In the genomic region with DNA sequence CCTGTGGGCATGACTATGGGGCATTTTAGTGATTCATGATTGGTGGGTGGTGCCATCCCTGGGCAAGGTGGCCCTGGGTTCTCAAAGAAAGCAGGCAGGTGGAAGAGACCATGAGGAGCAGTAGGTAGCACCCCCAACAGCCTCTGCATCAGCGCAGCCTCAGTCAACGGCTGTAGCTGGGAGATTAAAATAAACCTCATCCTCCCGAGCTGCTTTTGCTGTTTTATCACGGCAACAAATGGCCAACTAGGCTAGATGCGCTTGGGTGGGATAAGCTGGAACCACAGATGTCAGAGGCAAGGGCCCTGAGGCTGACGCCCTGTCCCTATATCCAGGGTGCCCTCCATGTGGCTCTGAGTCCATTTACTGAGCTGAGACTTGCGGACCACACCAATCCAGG, we compare ENCODE assay signal across 9 mouse cellular contexts. TPM values are rescaled to one million over a fixed set of nuclear protein-coding genes. Genes with fewer than 3 reads are reported as not detected.
A peak's percentile ranks its signal among the peaks of the same experiment; 100 is the strongest.
DNase-seq lines count a peak whose midpoint lies in the region; ATAC-seq lines count a peak whose summit lies in the region.
"Had no signal": no experiment of that assay in that cellular context is flagged by ENCODE, and none has a peak within 500 bp of the region (broad histone marks: within the 10 kb centered on the region; RNA-seq: fewer than 3 reads in every experiment).

No protein-coding gene starts in this region.

- H3K9me3 ChIP-seq in heart, embryonic 16.5 days (replicated peaks; ENCODE audit: control insufficient read depth, low read length): no peaks in the 10 kb centered on the region
- no peaks in the 10 kb centered on the region for H3K9me3 ChIP-seq in embryonic facial prominence, embryonic 12.5 days
- no peaks in the 10 kb centered on the region for H3K9me3 ChIP-seq in intestine, embryonic 14.5 days (ENCODE audit: control insufficient read depth, low read length)
- H3K9me3 ChIP-seq in midbrain, embryonic 14.5 days (ENCODE audit: control insufficient read depth, low read length): no peaks in the 10 kb centered on the region

- no peak for DNase-seq in heart, adult 18-20 months
- no peak for DNase-seq in intestine, embryonic 14.5 days (ENCODE audit: low spot score)
- DNase-seq in midbrain, embryonic 14.5 days: no peak
- DNase-seq in ovary, postnatal 10 days (ENCODE audit: low spot score): no peak
- DNase-seq in spleen, adult 18-20 months: no peak
- DNase-seq: right cerebral cortex, postnatal 25 days had no signal

- peaks cover 28% of the 10 kb centered on the region for H3K36me3 ChIP-seq in heart, embryonic 16.5 days (ENCODE audit: control insufficient read depth, insufficient read depth)
- peaks cover 51% of the 10 kb centered on the region for H3K36me3 ChIP-seq in embryonic facial prominence, embryonic 12.5 days
- H3K36me3 ChIP-seq in intestine, embryonic 14.5 days (ENCODE audit: control insufficient read depth, insufficient read depth, low read length): peaks cover 41% of the 10 kb centered on the region
- peaks cover 55% of the 10 kb centered on the region for H3K36me3 ChIP-seq in midbrain, embryonic 14.5 days (ENCODE audit: control insufficient read depth, insufficient read depth, low read length)

- H3K4me3 ChIP-seq in heart, embryonic 16.5 days (ENCODE audit: low read length): peak overlapping the region; percentile 75
- peak overlapping the region; percentile 98 for H3K4me3 ChIP-seq in embryonic facial prominence, embryonic 12.5 days
- H3K4me3 ChIP-seq in intestine, embryonic 14.5 days (ENCODE audit: low read depth, low read length): peak overlapping the region; percentile 81
- H3K4me3 ChIP-seq in midbrain, embryonic 14.5 days (replicated peaks; ENCODE audit: low read depth, low read length): peak overlapping the region; percentile 82

- no peak for ATAC-seq in heart, embryonic 16.5 days (replicated peaks; ENCODE audit: extremely low read depth, insufficient read depth, low FRiP score)
- ATAC-seq in embryonic facial prominence, embryonic 12.5 days (ENCODE audit: insufficient number of reproducible peaks, insufficient read depth, low FRiP score, low TSS enrichment): no peak
- no peak for ATAC-seq in intestine, embryonic 14.5 days (replicated peaks; ENCODE audit: low FRiP score, low TSS enrichment, low read depth)
- ATAC-seq in midbrain, embryonic 14.5 days (ENCODE audit: low FRiP score, low TSS enrichment): no peak
- ATAC-seq in inflammation-experienced regulatory T-cells, adult 6 months: no peak

- 65% methylated on average over 7 of the region's 7 CpGs for WGBS in heart, embryonic 16.5 days
- 75% methylated on average over 7 of the region's 7 CpGs for WGBS in embryonic facial prominence, embryonic 12.5 days
- 76% methylated on average over 7 of the region's 7 CpGs for WGBS in intestine, embryonic 14.5 days
- WGBS in midbrain, embryonic 14.5 days: 54% methylated on average over 7 of the region's 7 CpGs

- no peak overlapping the region for H3K27ac ChIP-seq in heart, embryonic 16.5 days (ENCODE audit: low read length)
- H3K27ac ChIP-seq in embryonic facial prominence, embryonic 12.5 days: peak overlapping the region; percentile 89
- no peak overlapping the region for H3K27ac ChIP-seq in intestine, embryonic 14.5 days (ENCODE audit: low read depth)
- peak overlapping the region; percentile 99 for H3K27ac ChIP-seq in midbrain, embryonic 14.5 days (replicated peaks; ENCODE audit: low read depth, low read length)

- no peak overlapping the region; the same call in 1 of the 2 replicates for H3K9ac ChIP-seq in heart, embryonic 16.5 days (ENCODE audit: low read length)
- H3K9ac ChIP-seq in embryonic facial prominence, embryonic 12.5 days: peak overlapping the region; percentile 90
- no peak overlapping the region; the same call in 1 of the 2 replicates for H3K9ac ChIP-seq in intestine, embryonic 14.5 days (ENCODE audit: low read length)
- peak overlapping the region; percentile 99 for H3K9ac ChIP-seq in midbrain, embryonic 14.5 days (replicated peaks; ENCODE audit: low read length)

- no peaks in the 10 kb centered on the region for H3K27me3 ChIP-seq in heart, embryonic 16.5 days (ENCODE audit: control insufficient read depth, insufficient read depth, low read length)
- H3K27me3 ChIP-seq in embryonic facial prominence, embryonic 12.5 days: no peaks in the 10 kb centered on the region
- no peaks in the 10 kb centered on the region for H3K27me3 ChIP-seq in intestine, embryonic 14.5 days (replicated peaks; ENCODE audit: control insufficient read depth, insufficient read depth, low read length)
- no peaks in the 10 kb centered on the region for H3K27me3 ChIP-seq in midbrain, embryonic 14.5 days (ENCODE audit: control insufficient read depth, insufficient read depth, low read length)

- peaks cover 22% of the 10 kb centered on the region for H3K4me1 ChIP-seq in heart, embryonic 16.5 days (ENCODE audit: control insufficient read depth, insufficient read depth, low read length)
- H3K4me1 ChIP-seq in embryonic facial prominence, embryonic 12.5 days: peaks cover 38% of the 10 kb centered on the region
- H3K4me1 ChIP-seq in intestine, embryonic 14.5 days (replicated peaks; ENCODE audit: control insufficient read depth, insufficient read depth, low read length): peaks cover 31% of the 10 kb centered on the region
- peaks cover 31% of the 10 kb centered on the region for H3K4me1 ChIP-seq in midbrain, embryonic 14.5 days (ENCODE audit: control insufficient read depth, insufficient read depth, low read length)

- H3K4me2 ChIP-seq in heart, embryonic 16.5 days (ENCODE audit: low read depth, low read length): peak overlapping the region; percentile 98
- peak overlapping the region; percentile 81 for H3K4me2 ChIP-seq in embryonic facial prominence, embryonic 12.5 days (replicated peaks)
- peak overlapping the region; percentile 74 for H3K4me2 ChIP-seq in intestine, embryonic 14.5 days (ENCODE audit: low read length)
- H3K4me2 ChIP-seq in midbrain, embryonic 14.5 days (ENCODE audit: low read length): peak overlapping the region; percentile 98

RNA-seq across cellular contexts. Expression of a gene that starts 2.8 kb away (rescaled TPM):
- 2.8 TPM in 2 replicates for polyA plus RNA-seq in heart, embryonic 16.5 days (2015; fragmentation: Nextera tagmentation; extraction: Ambion mirVana)
- total RNA-seq in heart, adult 18-20 months (2021): 1 to 10 TPM; 6.4 to 7.8 TPM
- 13.1 and 14.9 TPM in 2 replicates for polyA plus RNA-seq in embryonic facial prominence, embryonic 12.5 days (2016; fragmentation: Nextera tagmentation; extraction: Ambion mirVana)
- 5.3 and 6.7 TPM in 2 replicates for polyA plus RNA-seq in intestine, embryonic 14.5 days (2014; fragmentation: Nextera tagmentation; extraction: Ambion mirVana)
- 17.3 and 28.2 TPM in 2 replicates for polyA plus RNA-seq in midbrain, embryonic 14.5 days (2014; fragmentation: Nextera tagmentation; extraction: Ambion mirVana)
- 1 to 10 TPM in 1 of 3 experiments, under 1 TPM in 2; 0.79 to 1.3 (median 0.79) TPM for polyA plus RNA-seq in inflammation-experienced regulatory T-cells, adult 6 months (2017; shearing (Covaris generic))

RNA-seq across cellular contexts. Expression of a gene that starts 14.6 kb away (rescaled TPM):
- 136 and 155 TPM in 2 replicates for polyA plus RNA-seq in heart, embryonic 16.5 days (2015; fragmentation: Nextera tagmentation; extraction: Ambion mirVana)
- 10 to 100 TPM; 93.3 to 97.7 TPM for total RNA-seq in heart, adult 18-20 months (2021)
- polyA plus RNA-seq in embryonic facial prominence, embryonic 12.5 days (2016; fragmentation: Nextera tagmentation; extraction: Ambion mirVana): 332 and 349 TPM in 2 replicates
- 203 and 206 TPM in 2 replicates for polyA plus RNA-seq in intestine, embryonic 14.5 days (2014; fragmentation: Nextera tagmentation; extraction: Ambion mirVana)
- polyA plus RNA-seq in midbrain, embryonic 14.5 days (2014; fragmentation: Nextera tagmentation; extraction: Ambion mirVana): 166 and 208 TPM in 2 replicates
- 10 to 100 TPM; 19.2 to 30.4 (median 25.9) TPM for polyA plus RNA-seq in inflammation-experienced regulatory T-cells, adult 6 months (2017; shearing (Covaris generic))

RNA-seq across cellular contexts. Expression of a gene that starts 21.9 kb away (rescaled TPM):
- 1,492 and 1,877 TPM in 2 replicates for polyA plus RNA-seq in heart, embryonic 16.5 days (2015; fragmentation: Nextera tagmentation; extraction: Ambion mirVana)
- total RNA-seq in heart, adult 18-20 months (2021): 1,000 to 10,000 TPM; 1,809 to 1,881 TPM
- polyA plus RNA-seq in embryonic facial prominence, embryonic 12.5 days (2016; fragmentation: Nextera tagmentation; extraction: Ambion mirVana): 403 and 464 TPM in 2 replicates
- polyA plus RNA-seq in intestine, embryonic 14.5 days (2014; fragmentation: Nextera tagmentation; extraction: Ambion mirVana): 941 and 1,108 TPM in 2 replicates
- 532 and 742 TPM in 2 replicates for polyA plus RNA-seq in midbrain, embryonic 14.5 days (2014; fragmentation: Nextera tagmentation; extraction: Ambion mirVana)
- 100 to 1,000 TPM; 289 to 335 (median 330) TPM for polyA plus RNA-seq in inflammation-experienced regulatory T-cells, adult 6 months (2017; shearing (Covaris generic))

RNA-seq across cellular contexts. Expression of a gene that starts 28.4 kb away (rescaled TPM):
- 0.07 and 0.14 TPM in 2 replicates for polyA plus RNA-seq in heart, embryonic 16.5 days (2015; fragmentation: Nextera tagmentation; extraction: Ambion mirVana)
- 1 to 10 TPM in 1 of 2 experiments, under 1 TPM in 1; 0.69 to 1.2 TPM for total RNA-seq in heart, adult 18-20 months (2021)
- 0.87 and 1.2 TPM in 2 replicates for polyA plus RNA-seq in embryonic facial prominence, embryonic 12.5 days (2016; fragmentation: Nextera tagmentation; extraction: Ambion mirVana)
- polyA plus RNA-seq in intestine, embryonic 14.5 days (2014; fragmentation: Nextera tagmentation; extraction: Ambion mirVana): 0.22 and 0.32 TPM in 2 replicates
- polyA plus RNA-seq in midbrain, embryonic 14.5 days (2014; fragmentation: Nextera tagmentation; extraction: Ambion mirVana): 2.9 and 3.2 TPM in 2 replicates
- polyA plus RNA-seq in inflammation-experienced regulatory T-cells, adult 6 months (2017; shearing (Covaris generic)): not detected

RNA-seq across cellular contexts. Expression of a gene that starts 36.5 kb away (rescaled TPM):
- 15.5 and 16.0 TPM in 2 replicates for polyA plus RNA-seq in heart, embryonic 16.5 days (2015; fragmentation: Nextera tagmentation; extraction: Ambion mirVana)
- total RNA-seq in heart, adult 18-20 months (2021): 10 to 100 TPM; 75.6 to 80.1 TPM
- polyA plus RNA-seq in embryonic facial prominence, embryonic 12.5 days (2016; fragmentation: Nextera tagmentation; extraction: Ambion mirVana): 1.0 and 2.2 TPM in 2 replicates
- polyA plus RNA-seq in intestine, embryonic 14.5 days (2014; fragmentation: Nextera tagmentation; extraction: Ambion mirVana): 8.1 and 8.7 TPM in 2 replicates
- polyA plus RNA-seq in midbrain, embryonic 14.5 days (2014; fragmentation: Nextera tagmentation; extraction: Ambion mirVana): 0.26 TPM in 1 of 2 replicates, not detected in the other
- not detected for polyA plus RNA-seq in inflammation-experienced regulatory T-cells, adult 6 months (2017; shearing (Covaris generic))

Comparison
In these comparisons a context has a peak if more than half of its experiments do, and no peak if none do; other contexts are left out.
1. H3K27ac ChIP-seq: peak in embryonic facial prominence, embryonic 12.5 days (single experiment) and midbrain, embryonic 14.5 days (single experiment); none in heart, embryonic 16.5 days (single experiment) and intestine, embryonic 14.5 days (single experiment).
2. H3K9ac ChIP-seq: peak in embryonic facial prominence, embryonic 12.5 days (single experiment) and midbrain, embryonic 14.5 days (single experiment); none in heart, embryonic 16.5 days (single experiment) and intestine, embryonic 14.5 days (single experiment).
3. Peak in every context shown above with its lines, with median percentiles within 50 percentile points of each other: H3K4me2 ChIP-seq and H3K4me3 ChIP-seq.